ENCODE assay signal across 10 mouse cellular contexts in genomic region chr12:77854281-77855075, GRCm38 (mm10).
DNase-seq lines count a peak whose midpoint lies in the region; ATAC-seq and TF ChIP-seq lines count a peak whose summit lies in the region.
"Had no signal": no experiment of that assay in that cellular context is flagged by ENCODE, and none has a peak within 500 bp of the region (broad histone marks: within the 10 kb centered on the region; RNA-seq: fewer than 3 reads in every experiment).

No protein-coding gene starts in this region.

- peak; percentile 87 for ATAC-seq in kidney, embryonic 16.5 days (ENCODE audit: low FRiP score, low TSS enrichment)
- ATAC-seq in forebrain, embryonic 15.5 days (replicated peaks) = peak; percentile 68
- ATAC-seq in limb, embryonic 12.5 days (ENCODE audit: insufficient number of reproducible peaks, insufficient read depth, low FRiP score, low TSS enrichment, low read depth) = peak; percentile 56
- no peak for ATAC-seq in heart, embryonic 12.5 days (ENCODE audit: insufficient number of reproducible peaks, low FRiP score)
- ATAC-seq: intestine, embryonic 15.5 days had no signal

- 35% methylated on average over 15 of the region's 15 CpGs for WGBS in kidney, embryonic 16.5 days
- 38% methylated on average over 15 of the region's 15 CpGs for WGBS in forebrain, embryonic 15.5 days
- 24% methylated on average over 15 of the region's 15 CpGs for WGBS in limb, embryonic 12.5 days
- 77% methylated on average over 15 of the region's 15 CpGs for WGBS in heart, embryonic 12.5 days

- no peak for DNase-seq in kidney, adult 9 months
- DNase-seq in embryo, embryonic 10.5 days (ENCODE audit: low spot score) = peak; percentile 86
- no peak for DNase-seq in spleen, postnatal 14 days (ENCODE audit: low spot score in 2 of 2)
- DNase-seq in left cerebral cortex, adult 2 months (ENCODE audit: extremely low spot score in 1 of 2, low spot score in 2 of 2) = no peak
- DNase-seq: lung, adult 18-20 months had no signal

- H3K9me3 ChIP-seq in kidney, embryonic 16.5 days (ENCODE audit: low read length) = no peaks in the 10 kb centered on the region
- H3K9me3 ChIP-seq in forebrain, embryonic 15.5 days = no peaks in the 10 kb centered on the region
- no peaks in the 10 kb centered on the region for H3K9me3 ChIP-seq in limb, embryonic 12.5 days
- no peaks in the 10 kb centered on the region for H3K9me3 ChIP-seq in heart, embryonic 12.5 days (replicated peaks)
- H3K9me3 ChIP-seq: intestine, embryonic 15.5 days had no signal

- H3K9ac ChIP-seq in kidney, embryonic 16.5 days (replicated peaks; ENCODE audit: low read length) = no peak overlapping the region
- H3K9ac ChIP-seq in forebrain, embryonic 15.5 days (replicated peaks) = no peak overlapping the region
- no peak overlapping the region for H3K9ac ChIP-seq in limb, embryonic 12.5 days (replicated peaks)
- no peak overlapping the region for H3K9ac ChIP-seq in heart, embryonic 12.5 days
- H3K9ac ChIP-seq: intestine, embryonic 15.5 days had no signal

- intact Hi-C loops in left cerebral cortex, adult 2 months (cut with DNase I) = no loop called here

- no peak overlapping the region for H3K27ac ChIP-seq in kidney, embryonic 16.5 days (ENCODE audit: low read length)
- H3K27ac ChIP-seq in forebrain, embryonic 15.5 days (replicated peaks) = no peak overlapping the region
- no peak overlapping the region for H3K27ac ChIP-seq in limb, embryonic 12.5 days
- no peak overlapping the region for H3K27ac ChIP-seq in left cerebral cortex, adult 2 months
- H3K27ac ChIP-seq in heart, embryonic 12.5 days (ENCODE audit: poor library complexity, severe bottlenecking) = no peak overlapping the region
- H3K27ac ChIP-seq: intestine, embryonic 15.5 days had no signal

- no peak overlapping the region for H3K4me2 ChIP-seq in kidney, embryonic 16.5 days (replicated peaks; ENCODE audit: low read depth, low read length)
- no peak overlapping the region for H3K4me2 ChIP-seq in forebrain, embryonic 15.5 days (replicated peaks)
- H3K4me2 ChIP-seq in limb, embryonic 12.5 days = no peak overlapping the region
- H3K4me2 ChIP-seq in heart, embryonic 12.5 days = no peak overlapping the region
- H3K4me2 ChIP-seq: intestine, embryonic 15.5 days had no signal

- no peaks in the 10 kb centered on the region for H3K36me3 ChIP-seq in kidney, embryonic 16.5 days (ENCODE audit: insufficient read depth, low read length)
- H3K36me3 ChIP-seq in forebrain, embryonic 15.5 days = no peaks in the 10 kb centered on the region
- no peaks in the 10 kb centered on the region for H3K36me3 ChIP-seq in limb, embryonic 12.5 days
- H3K36me3 ChIP-seq in heart, embryonic 12.5 days = no peaks in the 10 kb centered on the region
- H3K36me3 ChIP-seq: intestine, embryonic 15.5 days had no signal

- TF ChIP-seq CTCF in left cerebral cortex, adult 2 months (IDR thresholded peaks at IDR 0.05) = no peak

- H3K4me3 ChIP-seq in kidney, embryonic 16.5 days (ENCODE audit: low read length) = no peak overlapping the region
- no peak overlapping the region for H3K4me3 ChIP-seq in forebrain, embryonic 15.5 days
- no peak overlapping the region for H3K4me3 ChIP-seq in limb, embryonic 12.5 days (replicated peaks)
- H3K4me3 ChIP-seq in left cerebral cortex, adult 2 months = no peak overlapping the region
- H3K4me3 ChIP-seq in heart, embryonic 12.5 days = no peak overlapping the region
- H3K4me3 ChIP-seq: intestine, embryonic 15.5 days had no signal

- no peaks in the 10 kb centered on the region for H3K4me1 ChIP-seq in kidney, embryonic 16.5 days (ENCODE audit: insufficient read depth, low read length)
- H3K4me1 ChIP-seq in forebrain, embryonic 15.5 days = peaks cover 23% of the 10 kb centered on the region
- peaks cover 27% of the 10 kb centered on the region for H3K4me1 ChIP-seq in limb, embryonic 12.5 days (replicated peaks)
- H3K4me1 ChIP-seq in heart, embryonic 12.5 days (replicated peaks) = peaks cover 15% of the 10 kb centered on the region
- H3K4me1 ChIP-seq: intestine, embryonic 15.5 days had no signal

- H3K27me3 ChIP-seq in kidney, embryonic 16.5 days (ENCODE audit: insufficient read depth, low read length) = peaks cover 24% of the 10 kb centered on the region
- no peaks in the 10 kb centered on the region for H3K27me3 ChIP-seq in forebrain, embryonic 15.5 days
- H3K27me3 ChIP-seq in limb, embryonic 12.5 days = no peaks in the 10 kb centered on the region; the same call in 1 of the 2 replicates
- H3K27me3 ChIP-seq in heart, embryonic 12.5 days (replicated peaks) = no peaks in the 10 kb centered on the region
- H3K27me3 ChIP-seq: intestine, embryonic 15.5 days had no signal
